Mouse (Mus musculus): ENCODE data around the gene Tcf23. TPM values are rescaled to one million over a fixed set of nuclear protein-coding genes. Genes with fewer than 3 reads are reported as not detected.

The Tcf23 gene
- not detected in 2 replicates for polyA plus RNA-seq (2012; ENCODE audit: low replicate concordance)

GRCm38 (mm10) chr5:30968416-30968815, at the start of gene Tcf23:
TSS of gene Tcf23 (plus strand) at chr5:30968662.

GRCm38 (mm10) chr5:30921256-30922033, 47.0 kb upstream of the Tcf23 start, which contains the start of gene Khk:
TSS of gene Khk (plus strand) at chr5:30921431.

GRCm38 (mm10) chr5:30944956-30945781, 23.3 kb upstream of the Tcf23 start, which contains the start of gene Cgref1:
TSS of gene Cgref1 (minus strand) at chr5:30945591.

GRCm38 (mm10) chr5:30959966-30960501, 8.4 kb upstream of the Tcf23 start, which contains the start of gene Preb:
TSS of gene Preb (minus strand) at chr5:30960361.

Other genes with a start within 250 kb of the Tcf23 start
- 23.5 and 47.1 TPM in 2 replicates for gene Mapre3, start 154.0 kb upstream of the Tcf23 start, polyA plus RNA-seq (2012; ENCODE audit: low replicate concordance)
- gene Tmem214, start 100.7 kb upstream of the Tcf23 start, polyA plus RNA-seq (2012; ENCODE audit: low replicate concordance), result 22.1 and 33.5 TPM in 2 replicates
- gene Agbl5, start 80.0 kb upstream of the Tcf23 start, polyA plus RNA-seq (2012; ENCODE audit: low replicate concordance), result 47.8 and 117 TPM in 2 replicates
- 69.0 and 88.1 TPM in 2 replicates for gene Ost4, start 60.9 kb upstream of the Tcf23 start, polyA plus RNA-seq (2012; ENCODE audit: low replicate concordance)
- gene Emilin1, start 55.3 kb upstream of the Tcf23 start, polyA plus RNA-seq (2012; ENCODE audit: low replicate concordance), result 7.6 and 9.2 TPM in 2 replicates
- 16.9 and 28.2 TPM in 2 replicates for gene Khk, start 47.2 kb upstream of the Tcf23 start, polyA plus RNA-seq (2012; ENCODE audit: low replicate concordance)
- gene Cgref1, start 23.1 kb upstream of the Tcf23 start, polyA plus RNA-seq (2012; ENCODE audit: low replicate concordance), result not detected in 2 replicates
- 69.0 and 140 TPM in 2 replicates for gene Preb, start 8.3 kb upstream of the Tcf23 start, polyA plus RNA-seq (2012; ENCODE audit: low replicate concordance)
- 34.5 and 40.4 TPM in 2 replicates for gene Atraid, start 79.7 kb downstream of the Tcf23 start, polyA plus RNA-seq (2012; ENCODE audit: low replicate concordance)
- 0.99 and 7.6 TPM in 2 replicates for gene Slc5a6, start 80.3 kb downstream of the Tcf23 start, polyA plus RNA-seq (2012; ENCODE audit: low replicate concordance)
- gene Cad, start 86.1 kb downstream of the Tcf23 start, polyA plus RNA-seq (2012; ENCODE audit: low replicate concordance), result 138 and 183 TPM in 2 replicates
- not detected in 2 replicates for gene Dnajc5g, start 137.6 kb downstream of the Tcf23 start, polyA plus RNA-seq (2012; ENCODE audit: low replicate concordance)
- gene Slc30a3, start 139.6 kb downstream of the Tcf23 start, polyA plus RNA-seq (2012; ENCODE audit: low replicate concordance), result not detected in 2 replicates
- not detected in 2 replicates for gene Trim54, start 148.1 kb downstream of the Tcf23 start, polyA plus RNA-seq (2012; ENCODE audit: low replicate concordance)
- gene Ucn, start 170.2 kb downstream of the Tcf23 start, polyA plus RNA-seq (2012; ENCODE audit: low replicate concordance), result not detected in 2 replicates
- gene Mpv17, start 185.6 kb downstream of the Tcf23 start, polyA plus RNA-seq (2012; ENCODE audit: low replicate concordance), result 6.9 and 9.5 TPM in 2 replicates
- gene Gm29609, start 211.2 kb downstream of the Tcf23 start, polyA plus RNA-seq (2012; ENCODE audit: low replicate concordance), result 12.7 and 18.1 TPM in 2 replicates
- 53.0 and 56.8 TPM in 2 replicates for gene Gtf3c2, start 211.5 kb downstream of the Tcf23 start, polyA plus RNA-seq (2012; ENCODE audit: low replicate concordance)
- gene Snx17, start 224.6 kb downstream of the Tcf23 start, polyA plus RNA-seq (2012; ENCODE audit: low replicate concordance), result 32.7 and 32.9 TPM in 2 replicates
- gene Eif2b4, start 224.8 kb downstream of the Tcf23 start, polyA plus RNA-seq (2012; ENCODE audit: low replicate concordance), result 82.6 and 198 TPM in 2 replicates
- 85.6 and 214 TPM in 2 replicates for gene Zfp513, start 233.6 kb downstream of the Tcf23 start, polyA plus RNA-seq (2012; ENCODE audit: low replicate concordance)